23 mouse cellular contexts compared by ENCODE assay signal in genomic region chr15:36889072-36889471, GRCm38 (mm10).
A peak's percentile ranks its signal among the peaks of the same experiment; 100 is the strongest.
DNase-seq lines count a peak whose midpoint lies in the region; ATAC-seq and TF ChIP-seq lines count a peak whose summit lies in the region.
"Had no signal": no experiment of that assay in that cellular context is flagged by ENCODE, and none has a peak within 500 bp of the region (broad histone marks: within the 10 kb centered on the region; RNA-seq: fewer than 3 reads in every experiment).

No protein-coding gene starts in this region.

- H3K4me1 ChIP-seq in heart, adult 2 months (ENCODE audit: control insufficient read depth, insufficient read depth, low read length), result peaks cover 3% of the 10 kb centered on the region; the same call in 1 of the 2 replicates
- H3K4me1 ChIP-seq in liver, postnatal 0 days (ENCODE audit: insufficient read depth), result no peaks in the 10 kb centered on the region
- H3K4me1 ChIP-seq in liver, embryonic 11.5 days (replicated peaks; ENCODE audit: control insufficient read depth, insufficient read depth, low read length), result 0 out of 2 replicates have a peak, but pooled peaks cover 5% of the 10 kb centered on the region
- H3K4me1 ChIP-seq in intestine, embryonic 16.5 days (ENCODE audit: control insufficient read depth, insufficient read depth, low read length), result peaks cover 35% of the 10 kb centered on the region
- peaks cover 2% of the 10 kb centered on the region; the same call in 1 of the 2 replicates for H3K4me1 ChIP-seq in forebrain, embryonic 11.5 days (replicated peaks; ENCODE audit: control insufficient read depth, insufficient read depth, low read length)

- no peak overlapping the region for H3K27ac ChIP-seq in heart, adult 2 months
- no peak overlapping the region for H3K27ac ChIP-seq in liver, postnatal 0 days (ENCODE audit: low read depth)
- no peak overlapping the region for H3K27ac ChIP-seq in liver, embryonic 11.5 days (ENCODE audit: low read depth, low read length)
- peak overlapping the region; percentile 23; the same call in 1 of the 2 replicates for H3K27ac ChIP-seq in intestine, embryonic 16.5 days (ENCODE audit: low read length)
- H3K27ac ChIP-seq in forebrain, embryonic 11.5 days (ENCODE audit: low read depth, low read length), result no peak overlapping the region
- H3K27ac ChIP-seq: embryonic facial prominence, embryonic 10.5 days; hindbrain, embryonic 12.5 days; left cerebral cortex, adult 2 months; macrophage; midbrain, embryonic 10.5 days had no signal

- no peak for TF ChIP-seq POLR2A in heart, adult 2 months (IDR thresholded peaks at IDR 0.05; ENCODE audit: insufficient read depth, low read depth, low read length)

- no peak for TF ChIP-seq EP300 in heart, adult 2 months (IDR thresholded peaks at IDR 0.05; ENCODE audit: insufficient read depth, low read depth, low read length)
- TF ChIP-seq EP300 in liver, postnatal 0 days (IDR thresholded peaks at IDR 0.05; ENCODE audit: low read depth), result no peak

- peak; percentile 35 for TF ChIP-seq CTCF in heart, adult 2 months (IDR thresholded peaks at IDR 0.05)
- 0 out of 2 replicates have a peak, but pooled peaks have one; percentile 19 for TF ChIP-seq CTCF in liver, postnatal 0 days (IDR thresholded peaks at IDR 0.05; ENCODE audit: low read depth)

- no peaks in the 10 kb centered on the region for H3K27me3 ChIP-seq in heart, adult 2 months (ENCODE audit: control insufficient read depth, insufficient read depth, low read length)
- H3K27me3 ChIP-seq in liver, postnatal 0 days (ENCODE audit: insufficient read depth, low read length), result no peaks in the 10 kb centered on the region
- H3K27me3 ChIP-seq in liver, embryonic 11.5 days (replicated peaks; ENCODE audit: control insufficient read depth, insufficient read depth, low read length), result no peaks in the 10 kb centered on the region; the same call in 1 of the 2 replicates
- H3K27me3 ChIP-seq in intestine, embryonic 16.5 days (replicated peaks; ENCODE audit: control insufficient read depth, insufficient read depth, low read length), result no peaks in the 10 kb centered on the region
- H3K27me3 ChIP-seq in forebrain, embryonic 11.5 days (ENCODE audit: control insufficient read depth, insufficient read depth, low read length), result peaks cover 3% of the 10 kb centered on the region; the same call in 1 of the 2 replicates

- DNase-seq in heart, adult 2 months, result no peak
- no peak for DNase-seq in heart, postnatal 36 days
- DNase-seq in liver, postnatal 0 days, result no peak
- no peak for DNase-seq in liver, embryonic 11.5 days (ENCODE audit: low spot score)
- peak; percentile 41 for DNase-seq in 416B (ENCODE audit: low read depth)
- no peak for DNase-seq in left cerebral cortex, adult 18-20 months (ENCODE audit: low spot score in 2 of 2)
- DNase-seq in forebrain, embryonic 11.5 days (ENCODE audit: low spot score), result no peak
- DNase-seq: adrenal gland, adult 8-10 months; cerebellum, adult 11-12 months; cerebellum, postnatal 10 days; forebrain, postnatal 0 days; heart, postnatal 10 days; kidney, postnatal 36 days; right cerebral cortex, postnatal 14 days; spleen, adult 18-20 months had no signal

- WGBS in heart, adult 2 months, result 74% methylated on average over 3 of the region's 3 CpGs
- WGBS in liver, postnatal 0 days (ENCODE audit: insufficient replicate concordance), result 67% methylated on average over 3 of the region's 3 CpGs
- 80% methylated on average over 3 of the region's 3 CpGs for WGBS in liver, embryonic 11.5 days
- WGBS in intestine, embryonic 16.5 days, result 72% methylated on average over 3 of the region's 3 CpGs
- 88% methylated on average over 3 of the region's 3 CpGs for WGBS in forebrain, embryonic 11.5 days

- no peak overlapping the region for H3K4me3 ChIP-seq in heart, adult 2 months
- H3K4me3 ChIP-seq in liver, postnatal 0 days (ENCODE audit: low read depth, low read length), result no peak overlapping the region
- no peak overlapping the region for H3K4me3 ChIP-seq in liver, embryonic 11.5 days (ENCODE audit: low read depth, low read length)
- no peak overlapping the region for H3K4me3 ChIP-seq in intestine, embryonic 16.5 days (ENCODE audit: low read length)
- no peak overlapping the region for H3K4me3 ChIP-seq in forebrain, embryonic 11.5 days (ENCODE audit: low read depth, low read length)
- H3K4me3 ChIP-seq: embryonic facial prominence, embryonic 10.5 days; hindbrain, embryonic 12.5 days; left cerebral cortex, adult 2 months; midbrain, embryonic 10.5 days had no signal

- H3K79me2 ChIP-seq in heart, adult 2 months (replicated peaks; ENCODE audit: control insufficient read depth, insufficient read depth, low read length), result no peaks in the 10 kb centered on the region

- intact Hi-C loops in heart, adult 2 months (cut with DNase I), result no loop called here
- intact Hi-C loops in heart, postnatal 36 days (cut with DNase I), result no loop called here

- no peaks in the 10 kb centered on the region for H3K36me3 ChIP-seq in heart, adult 2 months (ENCODE audit: control insufficient read depth, insufficient read depth, low read length)
- H3K36me3 ChIP-seq in liver, postnatal 0 days (replicated peaks; ENCODE audit: insufficient read depth, low read length), result no peaks in the 10 kb centered on the region
- no peaks in the 10 kb centered on the region for H3K36me3 ChIP-seq in liver, embryonic 11.5 days (ENCODE audit: control insufficient read depth, insufficient read depth, low read length)
- H3K36me3 ChIP-seq in intestine, embryonic 16.5 days (ENCODE audit: control insufficient read depth, insufficient read depth, low read length), result no peaks in the 10 kb centered on the region
- H3K36me3 ChIP-seq in forebrain, embryonic 11.5 days (ENCODE audit: control insufficient read depth, insufficient read depth, low read length), result no peaks in the 10 kb centered on the region
- H3K36me3 ChIP-seq: embryonic facial prominence, embryonic 10.5 days; hindbrain, embryonic 12.5 days; midbrain, embryonic 10.5 days had no signal

- ATAC-seq in liver, postnatal 0 days, result no peak
- no peak for ATAC-seq in liver, embryonic 11.5 days (replicated peaks; ENCODE audit: low FRiP score)
- peak; percentile 38 for ATAC-seq in intestine, embryonic 16.5 days
- ATAC-seq in forebrain, embryonic 11.5 days (replicated peaks; ENCODE audit: low FRiP score), result no peak
- ATAC-seq: activated CD4-positive, CD25-positive, alpha-beta regulatory T cell, adult 4 months; forebrain, postnatal 0 days had no signal

- no peaks in the 10 kb centered on the region for H3K9me3 ChIP-seq in liver, postnatal 0 days (ENCODE audit: low read length)
- H3K9me3 ChIP-seq in liver, embryonic 11.5 days (ENCODE audit: control insufficient read depth, low read length), result no peaks in the 10 kb centered on the region
- no peaks in the 10 kb centered on the region for H3K9me3 ChIP-seq in intestine, embryonic 16.5 days (ENCODE audit: control insufficient read depth, low read length)
- H3K9me3 ChIP-seq in forebrain, embryonic 11.5 days (ENCODE audit: control insufficient read depth, low read length), result no peaks in the 10 kb centered on the region
- H3K9me3 ChIP-seq: embryonic facial prominence, embryonic 10.5 days; hindbrain, embryonic 12.5 days; midbrain, embryonic 10.5 days had no signal

- no peak overlapping the region for H3K9ac ChIP-seq in heart, adult 2 months (ENCODE audit: low read depth, low read length)
- no peak overlapping the region for H3K9ac ChIP-seq in liver, postnatal 0 days (replicated peaks)
- H3K9ac ChIP-seq in liver, embryonic 11.5 days (ENCODE audit: low read depth, low read length), result no peak overlapping the region
- no peak overlapping the region for H3K9ac ChIP-seq in intestine, embryonic 16.5 days (ENCODE audit: low read depth, low read length)
- H3K9ac ChIP-seq in forebrain, embryonic 11.5 days (ENCODE audit: low read length), result no peak overlapping the region
- H3K9ac ChIP-seq: forebrain, postnatal 0 days; hindbrain, embryonic 12.5 days had no signal

- H3K4me2 ChIP-seq in liver, postnatal 0 days (ENCODE audit: low read depth, low read length), result no peak overlapping the region
- H3K4me2 ChIP-seq in liver, embryonic 11.5 days, result no peak overlapping the region
- no peak overlapping the region for H3K4me2 ChIP-seq in intestine, embryonic 16.5 days (ENCODE audit: low read depth, low read length)
- no peak overlapping the region for H3K4me2 ChIP-seq in forebrain, embryonic 11.5 days (ENCODE audit: low read depth, low read length, severe bottlenecking)
- H3K4me2 ChIP-seq: heart, embryonic 11.5 days; hindbrain, embryonic 12.5 days had no signal
